Mouse (Mus musculus) adrenal gland, postnatal 14 days (tissue): ENCODE data around the gene Atg5. TPM values are rescaled to one million over a fixed set of nuclear protein-coding genes. Genes with fewer than 3 reads are reported as not detected.

Experiments
- DNase-seq: peaks from one replicate; pipeline ENCODE4 v3.0.0; 2021; ENCODE audit warnings: mixed read lengths
- microRNA-seq, 2 experiments: library from miRNA; unstranded; fragments of <30 nt; microRNA quantifications; one replicate each; pipeline ENCODE4 v1.2.0; 2021
- total RNA-seq: library from RNA; stranded (reverse); gene quantifications from 2 replicates; pipeline ENCODE4 v1.2.3, GENCODE M21; 2021

The Atg5 gene
- total RNA-seq, 1 experiment from 2014 or later: 26.8 TPM

DNA sequence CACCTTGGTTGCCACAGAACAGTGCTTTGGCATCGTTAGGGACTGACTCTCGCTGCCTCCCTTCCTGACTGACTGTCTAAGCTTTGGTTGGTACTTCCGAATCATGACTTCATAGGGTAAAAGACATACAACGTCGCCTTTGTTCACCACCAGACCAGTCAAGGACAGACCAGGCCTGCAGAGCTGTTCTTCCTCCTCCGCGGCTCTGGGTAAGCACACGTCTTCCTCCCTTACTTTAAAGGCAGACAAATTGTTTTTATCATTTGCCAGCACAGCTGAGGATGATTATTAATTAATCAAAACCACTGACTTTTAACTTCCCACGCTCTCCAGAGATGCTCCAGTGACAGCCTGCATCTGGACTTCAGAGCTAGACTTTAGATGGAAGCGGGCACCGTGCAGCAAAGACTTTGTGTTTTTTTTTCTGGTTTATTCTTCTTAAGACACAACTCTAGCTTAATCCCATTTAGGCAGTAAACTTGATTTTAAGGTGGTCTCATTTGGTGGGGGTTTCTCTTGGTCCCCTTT is 120.6 kb downstream of the Atg5 start:
- DNase-seq: no peak

GRCm38 (mm10) chr10:44390286-44390685 is 122.1 kb downstream of the Atg5 start:
- no peak for DNase-seq

GRCm38 (mm10) chr10:44391509-44392290 is 123.5 kb downstream of the Atg5 start:
- DNase-seq: no peak

- DNase-seq: no peak
Observed at GRCm38 (mm10) chr10:44392855-44393254, 124.7 kb downstream of the Atg5 start.

- DNase-seq: no peak
Observed at GRCm38 (mm10) chr10:44400119-44400518, 132.0 kb downstream of the Atg5 start.

DNA sequence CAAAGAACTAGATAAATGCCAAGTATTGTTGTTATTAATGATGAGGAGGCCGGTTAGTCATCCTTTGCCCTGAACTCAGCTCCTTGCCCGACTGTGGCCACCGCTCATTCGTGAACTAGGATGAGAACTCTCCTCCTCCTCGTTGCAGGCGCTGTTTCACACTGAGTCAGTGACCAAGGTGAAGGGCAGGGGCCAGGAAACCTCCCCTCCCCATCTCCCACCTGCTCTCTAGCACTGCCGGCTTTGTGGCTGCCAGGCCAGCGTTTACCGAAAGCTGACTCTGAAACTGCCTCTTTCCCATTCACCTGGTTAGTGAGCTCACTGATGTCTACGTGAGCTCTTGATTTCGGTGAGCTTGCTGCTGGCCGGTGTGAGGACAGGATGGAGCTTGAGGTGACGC is 132.4 kb downstream of the Atg5 start:
- DNase-seq: no peak

DNA sequence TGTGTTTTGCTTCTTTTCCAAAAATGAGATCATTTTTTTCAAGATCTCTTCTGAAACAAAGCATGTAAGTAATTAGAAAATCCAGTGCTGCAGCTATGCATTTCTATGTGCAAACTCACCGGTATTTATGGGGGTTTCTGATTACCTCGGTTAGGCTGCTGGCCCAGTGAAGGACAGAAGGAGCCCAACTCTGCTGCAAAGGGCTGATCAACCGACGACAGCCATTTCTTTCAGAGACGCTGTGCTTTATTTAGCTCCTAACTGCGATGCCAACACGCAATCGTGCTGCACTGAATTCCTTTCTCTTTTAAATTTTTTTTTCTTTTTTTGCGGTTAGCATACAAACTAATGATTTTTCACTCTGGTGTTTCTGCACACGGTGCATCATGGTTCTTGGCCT is 133.4 kb downstream of the Atg5 start:
- no peak for DNase-seq

DNA sequence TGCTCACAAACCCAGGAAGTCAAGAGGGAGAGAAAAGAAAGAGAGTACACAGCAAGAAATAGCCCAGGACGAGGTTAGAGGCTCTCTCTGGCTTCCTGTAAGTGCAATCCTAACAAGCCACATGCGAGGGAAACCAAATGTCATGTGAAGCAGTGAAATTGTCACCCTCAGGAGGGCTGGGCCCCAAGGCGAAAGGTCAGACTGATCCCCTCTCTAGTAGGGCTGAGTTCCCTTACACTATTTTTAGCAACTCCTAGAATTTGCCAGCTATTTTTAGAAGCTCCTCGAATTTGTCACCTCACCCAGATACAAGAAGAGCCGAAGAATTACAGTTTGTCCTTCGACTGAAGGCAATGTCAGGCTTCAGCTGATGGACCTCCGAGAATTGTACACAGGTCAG is 135.3 kb downstream of the Atg5 start:
- DNase-seq: no peak

GRCm38 (mm10) chr10:44409054-44409453 is 140.9 kb downstream of the Atg5 start:
- no peak for DNase-seq

GRCm38 (mm10) chr10:44409958-44410357 is 141.8 kb downstream of the Atg5 start:
- DNase-seq: no peak

Small RNA genes lying within 50 kb of the gene (microRNA-seq; reads per million reads assigned to microRNA genes)
- 0.38 to 0.85 reads per million in 2 experiments for gene Mir1929

Other genes starting within 250 kb of the Atg5 start
- 3.8 and 4.0 TPM in 2 replicates for gene Crybg1, start 119.5 kb upstream of the Atg5 start, total RNA-seq